19 mouse cellular contexts compared by ENCODE assay signal in genomic region chr5:119843394-119843777, GRCm38 (mm10). TPM values are rescaled to one million over a fixed set of nuclear protein-coding genes. Genes with fewer than 3 reads are reported as not detected.
DNase-seq lines count a peak whose midpoint lies in the region; ATAC-seq and TF ChIP-seq lines count a peak whose summit lies in the region.
"Had no signal": no experiment of that assay in that cellular context is flagged by ENCODE, and none has a peak within 500 bp of the region (broad histone marks: within the 10 kb centered on the region; RNA-seq: fewer than 3 reads in every experiment).

No protein-coding gene starts in this region.

- 11% methylated on average over 8 of the region's 8 CpGs for WGBS in heart, embryonic 13.5 days
- 3% methylated on average over 8 of the region's 8 CpGs for WGBS in lung, embryonic 16.5 days
- 12% methylated on average over 8 of the region's 8 CpGs for WGBS in lung, adult 2 months
- under 1% methylated on average over 8 of the region's 8 CpGs for WGBS in limb, embryonic 10.5 days

- ATAC-seq in heart, embryonic 13.5 days (ENCODE audit: extremely low read depth, insufficient number of reproducible peaks, low FRiP score, low TSS enrichment), result no peak
- peak; percentile 34; the same call in 1 of the 2 replicates for ATAC-seq in lung, embryonic 16.5 days (ENCODE audit: low read depth)
- ATAC-seq: hindbrain, postnatal 0 days; liver, embryonic 12.5 days; midbrain, embryonic 15.5 days had no signal

- peak overlapping the region; percentile 72 for H3K27ac ChIP-seq in heart, embryonic 13.5 days (replicated peaks)
- H3K27ac ChIP-seq in lung, embryonic 16.5 days (ENCODE audit: low read length), result peak overlapping the region; percentile 74
- H3K27ac ChIP-seq in limb, embryonic 10.5 days, result peak overlapping the region; percentile 99
- H3K27ac ChIP-seq: hindbrain, postnatal 0 days; liver, embryonic 12.5 days; midbrain, embryonic 15.5 days had no signal

- no peak for TF ChIP-seq POLR2A in lung, adult 2 months (IDR thresholded peaks at IDR 0.05; ENCODE audit: borderline replicate concordance, extremely low read depth, low read depth, low read length)

- H3K4me3 ChIP-seq in heart, embryonic 13.5 days, result peak overlapping the region; percentile 14; the same call in 1 of the 2 replicates
- peak overlapping the region; percentile 37 for H3K4me3 ChIP-seq in lung, embryonic 16.5 days (ENCODE audit: low read length)
- no peak overlapping the region for H3K4me3 ChIP-seq in lung, adult 2 months (replicated peaks; ENCODE audit: extremely low read depth, low read depth, low read length)
- H3K4me3 ChIP-seq in limb, embryonic 10.5 days, result peak overlapping the region; percentile 49
- H3K4me3 ChIP-seq: liver, embryonic 12.5 days; midbrain, embryonic 15.5 days had no signal

- no peak for TF ChIP-seq CTCF in lung, adult 2 months (IDR thresholded peaks at IDR 0.05; ENCODE audit: insufficient read depth, low read length)

- peak overlapping the region; percentile 81 for H3K4me2 ChIP-seq in heart, embryonic 13.5 days
- H3K4me2 ChIP-seq in lung, embryonic 16.5 days (ENCODE audit: low read depth, low read length), result peak overlapping the region; percentile 61
- H3K4me2 ChIP-seq: liver, embryonic 12.5 days; midbrain, embryonic 15.5 days had no signal

- no peaks in the 10 kb centered on the region for H3K9me3 ChIP-seq in heart, embryonic 13.5 days
- H3K9me3 ChIP-seq in lung, embryonic 16.5 days (ENCODE audit: control insufficient read depth, low read length), result no peaks in the 10 kb centered on the region
- no peaks in the 10 kb centered on the region for H3K9me3 ChIP-seq in limb, embryonic 10.5 days (replicated peaks)
- H3K9me3 ChIP-seq: liver, embryonic 12.5 days; midbrain, embryonic 15.5 days had no signal

- no peak for DNase-seq in heart, postnatal 10 days
- DNase-seq in lung, adult 2 months, result no peak
- DNase-seq in limb, embryonic 10.5 days (ENCODE audit: low spot score), result peak; percentile 56
- peak; percentile 44 to 79 for DNase-seq in lung, postnatal 4 days
- no peak for DNase-seq in testis, postnatal 14 days (ENCODE audit: low spot score)
- DNase-seq: adrenal gland, postnatal 14 days; cerebellum, adult 11-12 months; cerebellum, postnatal 36 days; kidney, adult 18-20 months; kidney, postnatal 10 days; thymus, adult 2 months had no signal

- intact Hi-C loops in heart, postnatal 10 days (cut with DNase I), result no loop called here

- H3K9ac ChIP-seq in heart, embryonic 13.5 days, result peak overlapping the region; percentile 97
- peak overlapping the region; percentile 72 for H3K9ac ChIP-seq in lung, embryonic 16.5 days (ENCODE audit: low read length)
- H3K9ac ChIP-seq: liver, embryonic 12.5 days; midbrain, embryonic 15.5 days had no signal

- peaks cover 86% of the 10 kb centered on the region for H3K4me1 ChIP-seq in heart, embryonic 13.5 days
- H3K4me1 ChIP-seq in lung, embryonic 16.5 days (replicated peaks; ENCODE audit: control insufficient read depth, insufficient read depth, low read length), result peaks cover 18% of the 10 kb centered on the region
- no peaks in the 10 kb centered on the region; the same call in 1 of the 2 replicates for H3K4me1 ChIP-seq in lung, adult 2 months (ENCODE audit: control insufficient read depth, insufficient read depth, low read length)
- H3K4me1 ChIP-seq in limb, embryonic 10.5 days, result peaks cover 59% of the 10 kb centered on the region
- H3K4me1 ChIP-seq: liver, embryonic 12.5 days had no signal

- H3K27me3 ChIP-seq in heart, embryonic 13.5 days (replicated peaks), result peaks cover 40% of the 10 kb centered on the region
- peaks cover 39% of the 10 kb centered on the region for H3K27me3 ChIP-seq in lung, embryonic 16.5 days (ENCODE audit: control insufficient read depth, insufficient read depth, low read depth, low read length)
- peaks cover 82% of the 10 kb centered on the region for H3K27me3 ChIP-seq in limb, embryonic 10.5 days (ENCODE audit: low read depth, poor library complexity, severe bottlenecking)

- H3K36me3 ChIP-seq in heart, embryonic 13.5 days, result peaks cover 60% of the 10 kb centered on the region
- H3K36me3 ChIP-seq in lung, embryonic 16.5 days (ENCODE audit: control insufficient read depth, insufficient read depth, low read length), result no peaks in the 10 kb centered on the region; the same call in 1 of the 2 replicates
- H3K36me3 ChIP-seq in limb, embryonic 10.5 days, result peaks cover 81% of the 10 kb centered on the region
- H3K36me3 ChIP-seq: liver, embryonic 12.5 days; midbrain, embryonic 15.5 days had no signal

RNA-seq across cellular contexts. Expression of gene Tbx5, which starts 10.9 kb away (rescaled TPM):
- polyA plus RNA-seq in heart, embryonic 13.5 days (2015; fragmentation: Nextera tagmentation; extraction: Ambion mirVana), result 31.3 and 38.4 TPM in 2 replicates
- 10 to 100 TPM; 28.0 to 32.2 TPM for total RNA-seq in heart, postnatal 10 days (2021)
- polyA plus RNA-seq in lung, embryonic 16.5 days (2015; fragmentation: Nextera tagmentation; extraction: Ambion mirVana), result 53.0 and 58.7 TPM in 2 replicates
- polyA plus RNA-seq in lung, adult 2 months (2012; rRNA removed), result 26.9 and 28.2 TPM in 2 replicates
- 35.6 and 39.1 TPM in 2 replicates for polyA plus RNA-seq in limb, embryonic 10.5 days (2016; fragmentation: Nextera tagmentation; extraction: Ambion mirVana)
- total RNA-seq: hindbrain, postnatal 0 days; left cerebral cortex, postnatal 10 days; megakaryocyte progenitor cell, adult 5-6 weeks had no signal
- polyA plus RNA-seq: C2C12 had no signal

Comparison
In these comparisons a context has a peak if more than half of its experiments do, and no peak if none do; other contexts are left out.
1. DNase-seq: peak in limb, embryonic 10.5 days (single experiment) and lung, postnatal 4 days (2 of 2); none in heart, postnatal 10 days (0 of 2), lung, adult 2 months (single experiment) and testis, postnatal 14 days (single experiment).
2. Peak in every context shown above with its lines, with median percentiles within 50 percentile points of each other: H3K27ac ChIP-seq.